Mouse (Mus musculus): ENCODE results near the gene Map4k4. TPM values are rescaled to one million over a fixed set of nuclear protein-coding genes. Genes with fewer than 3 reads are reported as not detected.

The Map4k4 gene
- polyA plus RNA-seq, 1 experiment from 2014 or later = 45.4 TPM

DNA sequence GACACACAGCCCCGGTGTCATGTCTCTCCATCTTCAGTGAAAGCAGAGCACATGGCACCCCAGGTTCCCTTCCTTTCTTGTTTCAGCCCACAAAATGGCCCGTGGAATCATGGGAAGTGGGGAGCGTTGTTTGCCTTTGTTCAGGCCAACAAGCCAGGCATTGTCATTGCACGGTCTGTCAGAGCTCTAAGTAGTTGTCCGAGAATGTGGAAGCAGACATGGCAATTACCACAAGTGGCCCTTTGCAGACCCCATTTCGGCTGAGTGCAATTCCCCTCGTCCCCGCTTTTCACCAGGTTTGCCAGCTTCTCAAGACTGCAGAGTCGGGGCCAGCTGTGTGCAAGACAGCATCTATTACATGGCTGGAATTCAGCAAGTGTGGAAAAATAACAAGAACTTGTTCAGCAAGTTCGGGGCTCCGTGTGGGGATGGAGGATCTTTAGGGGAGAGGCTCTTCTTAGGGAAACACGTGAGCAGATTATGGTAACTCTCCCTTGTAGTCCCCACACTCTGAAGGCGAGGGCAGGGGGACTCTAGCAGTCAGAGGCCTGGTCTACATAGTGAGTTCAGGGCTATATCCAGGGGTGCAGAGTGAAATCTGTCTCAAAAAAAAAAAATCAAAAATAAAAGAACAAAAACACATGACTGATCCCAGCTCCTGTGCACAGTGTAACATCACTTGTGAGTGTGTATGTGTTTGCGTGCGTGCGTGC is 15.8 kb upstream of the Map4k4 start:
- Histone ChIP-seq H3K27ac (peak overlapping the region; percentile 25; the same call in 1 of the 2 replicates), H3K4me1 (peaks cover 15% of the 10 kb centered on the region), H3K36me3 (no peaks in the 10 kb centered on the region), H3K9me3 (replicated peaks) (no peaks in the 10 kb centered on the region), H3K4me3 (no peak overlapping the region), H3K27me3 (ENCODE audit: low read depth, poor library complexity, severe bottlenecking) (no peaks in the 10 kb centered on the region)
- DNase-seq (ENCODE audit: low spot score) = no peak
- 61% methylated on average over 16 of the region's 16 CpGs for WGBS

DNA sequence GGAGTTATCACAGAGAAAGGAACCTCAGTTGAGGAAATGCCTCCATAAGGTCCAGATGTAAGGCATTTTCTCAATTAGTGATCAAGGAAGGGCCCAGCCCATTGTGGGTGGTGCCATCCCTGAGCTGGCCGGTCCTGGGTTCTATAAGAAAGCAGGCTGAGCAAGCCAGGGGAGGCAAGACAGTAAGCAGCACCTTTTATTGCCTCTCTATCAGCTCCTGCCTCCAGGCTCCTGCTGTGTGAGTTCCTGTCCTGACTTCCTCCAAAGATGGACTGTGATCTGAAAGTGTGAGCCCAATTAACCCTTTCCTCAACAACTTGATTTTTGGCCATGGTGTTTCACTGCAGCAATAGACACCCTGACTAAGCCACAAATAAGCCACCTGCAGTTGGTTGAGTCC is 12.7 kb upstream of the Map4k4 start:
- H3K36me3 ChIP-seq = no peaks in the 10 kb centered on the region
- H3K4me3 ChIP-seq = no peak overlapping the region
- no peaks in the 10 kb centered on the region for H3K27me3 ChIP-seq (ENCODE audit: low read depth, poor library complexity, severe bottlenecking)
- H3K4me1 ChIP-seq = peaks cover 15% of the 10 kb centered on the region
- H3K27ac ChIP-seq = no peak overlapping the region
- DNase-seq (ENCODE audit: low spot score) = no peak
- WGBS = 0% methylated on average over 1 of the region's 1 CpGs
- H3K9me3 ChIP-seq (replicated peaks) = no peaks in the 10 kb centered on the region

DNA sequence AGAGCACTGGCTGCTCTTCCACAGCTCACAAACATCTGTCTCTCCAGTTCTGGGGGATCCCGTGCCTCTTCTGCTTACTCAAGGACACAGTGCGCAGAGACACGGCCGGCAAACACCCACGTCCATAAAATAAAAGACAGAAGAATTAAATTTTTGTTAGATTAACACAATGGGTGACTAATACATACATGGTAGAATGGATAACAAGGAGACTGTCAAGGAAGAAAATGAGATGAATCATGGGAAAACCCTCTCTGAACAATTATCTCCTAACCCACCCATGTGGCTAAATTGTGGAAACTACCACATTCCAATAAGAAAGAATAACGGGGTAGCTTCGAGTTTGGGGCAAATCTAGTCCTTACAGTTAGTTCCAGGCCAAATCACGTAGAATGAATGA is 11.3 kb upstream of the Map4k4 start:
- Histone ChIP-seq H3K27ac (no peak overlapping the region), H3K36me3 (no peaks in the 10 kb centered on the region), H3K27me3 (ENCODE audit: low read depth, poor library complexity, severe bottlenecking) (no peaks in the 10 kb centered on the region), H3K4me1 (peaks cover 15% of the 10 kb centered on the region), H3K9me3 (replicated peaks) (no peaks in the 10 kb centered on the region), H3K4me3 (no peak overlapping the region)
- no peak for DNase-seq (ENCODE audit: low spot score)
- WGBS = 91% methylated on average over 8 of the region's 8 CpGs

DNA sequence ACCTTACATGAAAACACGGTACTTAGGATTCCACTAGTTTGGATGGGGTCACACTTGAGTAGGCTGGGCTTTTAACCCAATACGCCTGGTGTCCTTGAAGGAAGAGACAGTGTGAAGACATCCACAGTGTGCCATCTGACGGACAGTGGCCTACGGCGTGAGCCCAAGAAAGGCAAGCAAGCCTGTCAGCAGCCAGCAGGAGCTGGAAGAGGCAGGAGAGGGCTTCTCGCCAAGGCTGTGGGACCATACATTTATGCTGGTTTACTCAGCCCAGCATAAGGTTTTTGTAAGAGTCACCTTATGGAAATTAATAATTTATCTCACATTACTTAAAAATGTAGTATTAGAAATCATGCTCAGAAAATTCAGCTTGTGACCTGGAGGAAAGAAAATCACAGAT is 10.7 kb upstream of the Map4k4 start:
- no peak overlapping the region for H3K4me3 ChIP-seq
- no peak for DNase-seq (ENCODE audit: low spot score)
- H3K27ac ChIP-seq = no peak overlapping the region
- WGBS = 88% methylated on average over 6 of the region's 6 CpGs
- H3K9me3 ChIP-seq (replicated peaks) = no peaks in the 10 kb centered on the region
- peaks cover 12% of the 10 kb centered on the region for H3K4me1 ChIP-seq
- no peaks in the 10 kb centered on the region for H3K36me3 ChIP-seq
- H3K27me3 ChIP-seq (ENCODE audit: low read depth, poor library complexity, severe bottlenecking) = no peaks in the 10 kb centered on the region

DNA sequence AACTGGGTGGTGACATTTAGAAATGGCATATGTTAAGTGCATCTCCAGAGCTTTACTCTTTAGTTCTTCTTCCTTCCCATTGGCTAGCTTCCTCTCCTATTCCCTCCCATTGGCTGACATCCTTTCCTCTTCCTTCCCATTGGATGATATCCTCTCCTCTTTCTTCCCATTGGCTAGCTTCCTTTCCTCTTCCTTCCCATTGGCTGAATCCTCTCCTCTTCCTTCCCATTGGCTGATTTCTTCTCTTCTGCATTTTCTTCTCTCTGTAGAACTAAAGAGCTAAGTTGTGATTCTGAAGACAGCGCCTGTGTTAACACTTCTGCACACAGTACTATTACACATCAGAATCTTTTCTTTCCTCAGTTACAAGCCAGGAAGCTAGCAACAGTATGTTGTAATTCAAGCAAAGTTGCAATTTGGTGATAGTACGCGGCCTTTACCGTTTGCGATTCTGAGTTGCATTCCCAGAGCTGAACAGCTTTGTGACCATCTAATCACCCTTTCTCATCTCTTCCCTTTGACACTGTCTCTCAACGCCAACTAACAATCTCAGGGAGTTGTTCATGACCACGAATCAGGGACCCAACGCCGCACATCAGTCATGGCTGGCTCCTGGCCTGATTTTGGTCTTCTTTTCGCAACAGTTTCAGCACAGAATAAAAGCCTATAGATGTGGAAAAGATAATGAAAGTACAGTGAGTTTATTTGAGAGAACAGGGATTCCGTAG is 7.4 kb upstream of the Map4k4 start:
- Histone ChIP-seq H3K27me3 (ENCODE audit: low read depth, poor library complexity, severe bottlenecking) (no peaks in the 10 kb centered on the region), H3K27ac (no peak overlapping the region), H3K36me3 (no peaks in the 10 kb centered on the region), H3K4me3 (no peak overlapping the region), H3K9me3 (replicated peaks) (no peaks in the 10 kb centered on the region), H3K4me1 (peaks cover 10% of the 10 kb centered on the region; the same call in 1 of the 2 replicates)
- no peak for DNase-seq (ENCODE audit: low spot score)
- WGBS = 91% methylated on average over 11 of the region's 11 CpGs

DNA sequence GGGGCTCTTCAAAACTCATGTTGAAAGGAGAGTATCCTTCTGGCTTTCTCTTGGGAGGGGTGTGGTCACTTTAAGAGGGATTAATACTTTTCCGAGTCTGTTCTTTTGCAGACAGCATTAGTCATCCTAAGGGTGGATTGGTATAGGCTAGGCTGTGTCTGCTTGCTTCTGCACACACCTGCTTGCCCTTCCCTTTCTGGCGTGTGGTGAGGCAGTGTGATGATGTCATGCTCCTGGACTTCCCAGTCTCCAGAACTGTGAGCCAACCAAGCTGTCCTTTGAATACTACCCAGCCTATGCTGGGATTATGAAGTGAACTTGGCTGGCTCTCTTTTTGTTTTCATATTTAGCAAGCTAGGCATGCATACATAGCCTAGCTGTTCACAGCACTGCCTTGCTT is 5.6 kb upstream of the Map4k4 start:
- Histone ChIP-seq H3K9me3 (replicated peaks) (no peaks in the 10 kb centered on the region), H3K36me3 (no peaks in the 10 kb centered on the region), H3K4me1 (peaks cover 15% of the 10 kb centered on the region), H3K27me3 (ENCODE audit: low read depth, poor library complexity, severe bottlenecking) (no peaks in the 10 kb centered on the region), H3K4me3 (no peak overlapping the region), H3K27ac (no peak overlapping the region)
- 63% methylated on average over 2 of the region's 2 CpGs for WGBS
- DNase-seq (ENCODE audit: low spot score) = no peak

DNA sequence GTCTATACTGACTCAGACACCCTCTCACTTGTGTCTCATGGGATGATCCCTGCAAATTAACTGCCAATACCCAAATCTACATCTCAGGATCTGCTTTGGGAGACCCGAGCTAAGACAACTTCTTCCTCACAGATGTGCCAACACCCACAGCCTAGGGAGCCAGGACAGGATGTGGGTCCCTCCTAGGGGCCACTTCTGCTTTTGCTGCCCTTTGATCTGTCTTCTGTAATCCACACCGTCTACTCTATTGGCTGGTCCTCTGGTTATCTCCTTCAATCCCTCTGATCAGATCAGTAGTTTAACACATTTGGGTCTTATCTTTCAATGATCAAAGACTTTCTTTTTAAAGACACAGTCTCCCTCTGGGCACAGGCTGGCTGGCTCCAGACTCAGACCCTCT is 5.2 kb upstream of the Map4k4 start:
- DNase-seq (ENCODE audit: low spot score) = no peak
- WGBS = 15% methylated on average over 2 of the region's 2 CpGs
- peaks cover 17% of the 10 kb centered on the region for H3K4me1 ChIP-seq
- H3K27me3 ChIP-seq (ENCODE audit: low read depth, poor library complexity, severe bottlenecking) = no peaks in the 10 kb centered on the region
- no peaks in the 10 kb centered on the region for H3K36me3 ChIP-seq
- H3K4me3 ChIP-seq = no peak overlapping the region
- H3K9me3 ChIP-seq (replicated peaks) = no peaks in the 10 kb centered on the region
- no peak overlapping the region for H3K27ac ChIP-seq

DNA sequence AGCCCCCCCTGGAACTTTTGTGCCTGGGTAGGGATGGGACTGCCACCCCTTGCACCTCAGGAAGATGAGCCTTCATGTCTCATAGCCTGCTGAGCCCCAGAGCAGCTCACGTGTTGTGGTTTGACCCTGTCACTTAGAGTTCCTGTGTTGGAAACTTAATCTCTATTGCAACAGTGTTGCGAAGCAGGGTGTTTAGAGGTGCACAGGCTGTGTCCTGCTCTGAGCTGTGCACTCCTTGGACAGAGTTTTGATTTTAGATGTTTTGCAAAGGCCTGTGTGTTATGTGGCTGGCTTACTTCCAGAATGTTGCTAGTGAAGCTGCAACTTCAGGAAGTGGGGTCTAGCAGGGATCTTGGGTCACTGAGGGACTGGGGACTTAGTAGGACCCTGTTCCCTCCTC is 4.1 kb upstream of the Map4k4 start:
- no peak for DNase-seq (ENCODE audit: low spot score)
- Histone ChIP-seq H3K36me3 (no peaks in the 10 kb centered on the region), H3K4me3 (no peak overlapping the region), H3K9me3 (replicated peaks) (no peaks in the 10 kb centered on the region), H3K27me3 (ENCODE audit: low read depth, poor library complexity, severe bottlenecking) (no peaks in the 10 kb centered on the region), H3K4me1 (peaks cover 17% of the 10 kb centered on the region), H3K27ac (no peak overlapping the region)
- WGBS = 47% methylated on average over 2 of the region's 2 CpGs

DNA sequence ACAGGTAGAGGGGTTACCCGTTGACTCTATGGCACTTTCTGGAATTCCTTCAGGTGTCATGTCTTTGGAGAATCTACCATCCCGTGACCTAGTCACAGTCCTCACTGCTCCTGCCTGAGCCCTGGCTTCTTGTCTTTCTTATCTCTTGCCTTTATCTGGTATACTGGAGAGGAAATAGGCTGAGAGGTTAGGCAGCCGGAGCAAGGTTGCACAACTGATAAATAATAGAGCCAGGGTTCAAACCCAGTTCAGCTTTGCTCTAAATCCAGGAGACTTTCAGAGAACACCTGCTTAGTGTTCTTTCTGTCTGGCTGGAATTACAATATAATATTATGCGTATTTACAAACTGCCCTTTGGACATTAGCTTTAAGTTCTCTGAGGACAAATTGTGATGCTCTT is 2.0 kb upstream of the Map4k4 start:
- no peak for DNase-seq (ENCODE audit: low spot score)
- 70% methylated on average over 4 of the region's 4 CpGs for WGBS
- H3K4me3 ChIP-seq = no peak overlapping the region
- H3K36me3 ChIP-seq = peaks cover 8% of the 10 kb centered on the region
- H3K27me3 ChIP-seq (ENCODE audit: low read depth, poor library complexity, severe bottlenecking) = no peaks in the 10 kb centered on the region
- no peaks in the 10 kb centered on the region for H3K9me3 ChIP-seq (replicated peaks)
- H3K27ac ChIP-seq = no peak overlapping the region
- peaks cover 30% of the 10 kb centered on the region for H3K4me1 ChIP-seq

DNA sequence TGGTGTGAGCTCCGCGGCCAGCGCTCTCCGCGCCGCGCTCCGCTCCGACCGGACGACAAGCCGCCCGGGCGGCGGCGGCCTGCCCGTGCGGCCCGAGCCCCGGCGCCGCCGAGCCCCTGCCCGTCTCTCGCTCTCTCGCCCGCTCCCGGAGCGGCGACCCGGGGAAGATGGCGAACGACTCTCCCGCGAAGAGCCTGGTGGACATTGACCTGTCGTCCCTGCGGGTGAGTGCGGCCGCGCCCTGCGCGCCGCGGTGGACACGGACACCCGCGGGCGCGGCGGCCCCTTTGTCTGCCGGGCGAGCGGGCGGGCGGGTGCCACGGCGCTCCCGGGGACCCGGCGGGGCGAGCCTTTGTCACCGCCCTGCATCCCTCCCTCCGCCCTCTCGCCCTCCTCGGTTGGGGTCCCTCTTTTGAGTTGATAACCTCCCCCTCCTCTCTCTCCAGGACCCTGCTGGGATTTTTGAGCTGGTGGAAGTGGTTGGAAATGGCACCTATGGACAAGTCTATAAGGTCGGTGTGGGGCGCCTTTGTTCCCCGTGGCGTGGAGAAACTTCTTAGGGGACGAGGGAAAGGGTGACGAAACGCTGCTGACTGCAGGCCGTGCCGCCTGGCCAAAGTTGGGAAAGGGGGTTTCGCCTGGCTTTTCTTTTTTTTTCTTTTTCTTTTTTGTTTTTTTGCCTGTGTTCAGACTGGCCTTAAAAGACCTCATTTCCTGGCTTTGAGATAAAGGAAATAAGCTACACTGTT is 524 bp downstream of the Map4k4 start:
- peaks cover 52% of the 10 kb centered on the region for H3K4me1 ChIP-seq
- DNase-seq (ENCODE audit: low spot score) = peak; percentile 77
- no peaks in the 10 kb centered on the region for H3K27me3 ChIP-seq (ENCODE audit: low read depth, poor library complexity, severe bottlenecking)
- peak overlapping the region; percentile 96 for H3K4me3 ChIP-seq
- peak overlapping the region; percentile 100 for H3K27ac ChIP-seq
- H3K36me3 ChIP-seq = peaks cover 33% of the 10 kb centered on the region
- no peaks in the 10 kb centered on the region for H3K9me3 ChIP-seq (replicated peaks)
- 3% methylated on average over 74 of the region's 75 CpGs for WGBS

DNA sequence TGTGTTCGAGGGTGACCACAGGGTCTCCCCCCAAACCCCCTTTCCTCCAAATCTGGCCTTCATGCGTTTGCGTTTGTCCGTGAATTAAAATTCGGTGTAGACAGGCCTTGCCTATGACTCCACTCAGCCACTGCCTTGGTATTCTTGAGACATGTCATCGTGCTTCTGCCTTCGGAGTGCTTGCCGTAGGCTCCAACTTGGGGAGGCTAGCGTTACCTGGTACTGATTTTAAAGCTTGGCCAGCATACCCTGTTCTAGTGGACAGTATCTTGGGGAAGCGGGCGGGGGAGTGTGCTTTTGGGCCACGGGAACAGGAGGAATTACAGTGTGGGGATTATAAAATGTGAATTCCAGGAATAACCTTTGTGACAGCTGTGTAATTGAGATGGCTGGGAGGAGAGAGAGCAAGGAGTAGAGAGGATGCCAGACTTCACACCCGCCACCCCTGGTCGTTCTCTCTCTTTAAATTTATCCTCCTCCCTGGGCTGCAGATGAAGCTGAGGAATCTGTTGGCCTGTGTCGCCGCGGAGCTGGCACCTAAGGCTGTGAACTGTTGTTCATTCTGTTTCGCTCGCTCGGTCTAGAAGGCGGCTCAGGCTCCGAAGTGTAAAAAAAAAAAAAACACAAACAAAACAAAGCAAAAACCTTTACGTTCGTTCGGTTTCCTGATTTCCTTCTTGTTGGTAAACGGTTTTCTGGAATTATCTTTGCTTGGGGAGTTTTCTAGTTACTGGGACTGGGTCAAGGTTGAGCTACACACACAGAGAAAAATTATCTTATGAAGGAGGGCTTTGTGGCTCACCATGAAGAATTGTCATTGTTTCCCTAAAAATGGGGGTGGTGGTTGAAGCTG is 1.4 kb downstream of the Map4k4 start:
- peak overlapping the region; percentile 96 for H3K4me3 ChIP-seq
- peak; percentile 54 for DNase-seq (ENCODE audit: low spot score)
- H3K4me1 ChIP-seq = peaks cover 55% of the 10 kb centered on the region
- WGBS = under 1% methylated on average over 26 of the region's 26 CpGs
- H3K27ac ChIP-seq = peak overlapping the region; percentile 100
- H3K9me3 ChIP-seq (replicated peaks) = no peaks in the 10 kb centered on the region
- H3K36me3 ChIP-seq = peaks cover 41% of the 10 kb centered on the region
- H3K27me3 ChIP-seq (ENCODE audit: low read depth, poor library complexity, severe bottlenecking) = no peaks in the 10 kb centered on the region

DNA sequence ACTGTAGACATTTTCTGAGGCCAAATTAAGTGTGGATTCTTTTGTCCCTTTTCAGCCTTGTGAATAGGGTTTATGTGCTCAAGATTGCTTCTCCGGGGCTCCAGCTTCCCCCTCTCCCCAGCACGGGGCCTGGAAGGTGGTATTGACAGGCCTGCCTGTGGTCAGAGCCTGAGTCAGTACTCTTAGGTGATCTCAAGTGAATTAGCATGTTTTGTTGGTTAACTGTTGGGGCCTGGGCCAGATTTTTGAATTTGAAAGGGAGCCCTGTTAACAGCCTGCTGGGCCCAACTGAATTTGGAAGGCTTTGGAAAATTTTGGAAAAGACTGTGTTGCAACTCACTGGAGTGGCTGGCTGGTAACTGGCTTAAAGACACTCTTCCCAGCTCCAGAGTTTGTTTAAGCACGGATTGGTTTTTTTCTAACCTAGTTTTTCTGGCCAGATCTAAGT is 2.0 kb downstream of the Map4k4 start:
- H3K4me1 ChIP-seq = peaks cover 58% of the 10 kb centered on the region
- peak overlapping the region; percentile 96 for H3K4me3 ChIP-seq
- H3K36me3 ChIP-seq = peaks cover 46% of the 10 kb centered on the region
- 3% methylated on average over 3 of the region's 3 CpGs for WGBS
- H3K27ac ChIP-seq = peak overlapping the region; percentile 100
- no peaks in the 10 kb centered on the region for H3K27me3 ChIP-seq (ENCODE audit: low read depth, poor library complexity, severe bottlenecking)
- DNase-seq (ENCODE audit: low spot score) = peak; percentile 43
- no peaks in the 10 kb centered on the region for H3K9me3 ChIP-seq (replicated peaks)

All from limb, embryonic 10.5 days (tissue).